Mouse (Mus musculus) spleen, adult 2 months (tissue): ENCODE measurements around the gene Fam227a.

Source experiments
- CTCF ChIP-seq: fragments of 200-500 bp; IDR thresholded peaks from 2 replicates; pipeline ENCODE4 v1.5.1; 2011; ENCODE audit warnings: mild to moderate bottlenecking, inconsistent platforms; ENCODE audit not compliant: insufficient read depth, insufficient read length, insufficient replicate concordance; ENCODE audit errors: extremely low read depth
- POLR2A ChIP-seq: fragments of 200-500 bp; IDR thresholded peaks from 2 replicates; pipeline ENCODE4 v1.6.1; 2011; ENCODE audit warnings: low read depth, low read length, inconsistent platforms

DNA sequence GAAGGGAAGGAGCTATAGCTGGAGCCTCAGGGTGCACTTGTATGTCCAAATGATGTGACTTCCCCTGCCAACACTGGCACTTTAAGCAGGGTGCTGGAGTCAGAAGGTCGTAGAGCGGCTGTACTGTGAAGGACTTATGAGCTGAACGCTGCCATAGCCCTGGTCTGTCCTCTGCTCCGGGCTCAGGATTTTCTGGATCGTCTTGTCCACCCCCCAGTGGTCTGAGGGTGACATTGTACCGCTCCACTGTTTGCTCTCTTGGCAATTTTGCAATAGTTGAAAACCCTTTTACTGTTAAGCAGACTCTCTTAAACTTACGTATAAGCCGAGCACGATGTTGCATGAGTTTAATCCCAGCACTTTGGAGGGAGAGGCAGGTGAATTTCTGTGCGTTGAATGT lies 10.4 kb upstream of the Fam227a start:
- TF ChIP-seq CTCF, result no peak
- no peak for TF ChIP-seq POLR2A
